Comparison of ENCODE assay signal across 17 mouse cellular contexts in the genomic region with DNA sequence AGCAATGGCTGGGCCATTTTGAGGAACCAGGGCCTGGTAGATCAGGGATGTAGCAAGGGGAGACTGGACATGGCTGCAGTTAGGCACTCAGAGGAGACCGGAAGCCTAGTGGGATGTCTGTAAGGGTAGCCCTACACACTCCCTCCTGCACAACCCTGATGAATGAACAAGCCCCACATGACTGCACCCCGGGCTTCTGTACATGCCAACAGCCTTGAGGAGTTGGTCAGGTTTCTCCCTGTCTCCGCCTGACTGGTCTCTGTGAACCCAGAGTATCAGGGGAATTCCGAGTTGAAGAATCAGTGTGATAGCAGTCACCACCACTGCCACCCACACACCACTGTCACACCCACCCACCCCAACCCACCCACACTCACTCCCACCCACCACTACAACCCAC.
"Had no signal": no experiment of that assay in that cellular context is flagged by ENCODE, and none has a peak within 500 bp of the region (broad histone marks: within the 10 kb centered on the region; RNA-seq: fewer than 3 reads in every experiment).

No protein-coding gene starts in this region.

- H3K4me1 ChIP-seq: lung, embryonic 15.5 days; megakaryocyte, embryonic 14.5 days; midbrain, embryonic 12.5 days; midbrain, embryonic 15.5 days; neural tube, embryonic 12.5 days; stomach, embryonic 15.5 days had no signal

- H3K4me3 ChIP-seq: lung, embryonic 15.5 days; megakaryocyte, embryonic 14.5 days; midbrain, embryonic 12.5 days; midbrain, embryonic 15.5 days; neural tube, embryonic 12.5 days; stomach, embryonic 15.5 days had no signal

- H3K27me3 ChIP-seq: lung, embryonic 15.5 days; megakaryocyte, embryonic 14.5 days; midbrain, embryonic 12.5 days; midbrain, embryonic 15.5 days; stomach, embryonic 15.5 days had no signal

- H3K36me3 ChIP-seq: lung, embryonic 15.5 days; midbrain, embryonic 12.5 days; midbrain, embryonic 15.5 days; neural tube, embryonic 12.5 days had no signal

- H3K9ac ChIP-seq: liver, postnatal 0 days; lung, embryonic 15.5 days; midbrain, embryonic 12.5 days; midbrain, embryonic 15.5 days; neural tube, embryonic 12.5 days; stomach, embryonic 15.5 days had no signal

- H3K4me2 ChIP-seq: lung, embryonic 15.5 days; midbrain, embryonic 12.5 days; midbrain, embryonic 15.5 days; neural tube, embryonic 12.5 days; stomach, embryonic 15.5 days had no signal

- H3K27ac ChIP-seq: lung, embryonic 15.5 days; macrophage; midbrain, embryonic 12.5 days; midbrain, embryonic 15.5 days; neural tube, embryonic 12.5 days; stomach, embryonic 15.5 days; stomach, postnatal 0 days had no signal

- H3K9me3 ChIP-seq: lung, embryonic 15.5 days; midbrain, embryonic 15.5 days; stomach, embryonic 15.5 days had no signal

- DNase-seq: liver, postnatal 0 days; lung, adult 2 months; lung, postnatal 14 days; lung, postnatal 36 days; right cerebral cortex, postnatal 14 days; thymus, adult 2 months; thymus, postnatal 25 days; thymus, postnatal 4 days had no signal

- ATAC-seq: liver, postnatal 0 days; lung, postnatal 0 days; midbrain, embryonic 15.5 days had no signal
